Mouse (Mus musculus): Measurements from ENCODE around the gene Scgb2b26. TPM values are rescaled to one million over a fixed set of nuclear protein-coding genes. Genes with fewer than 3 reads are reported as not detected.
"Not testable (repeated sequence)": the region's sequence is repeated elsewhere in the genome, so short reads cannot be mapped to it uniquely, and the experiment has no call there.

Scgb2b26 gene
- not detected in 2 replicates for total RNA-seq (2014; rRNA removed)
- polyA plus RNA-seq (2015; fragmentation: Nextera tagmentation; extraction: Ambion mirVana) = not detected in 2 replicates

DNA sequence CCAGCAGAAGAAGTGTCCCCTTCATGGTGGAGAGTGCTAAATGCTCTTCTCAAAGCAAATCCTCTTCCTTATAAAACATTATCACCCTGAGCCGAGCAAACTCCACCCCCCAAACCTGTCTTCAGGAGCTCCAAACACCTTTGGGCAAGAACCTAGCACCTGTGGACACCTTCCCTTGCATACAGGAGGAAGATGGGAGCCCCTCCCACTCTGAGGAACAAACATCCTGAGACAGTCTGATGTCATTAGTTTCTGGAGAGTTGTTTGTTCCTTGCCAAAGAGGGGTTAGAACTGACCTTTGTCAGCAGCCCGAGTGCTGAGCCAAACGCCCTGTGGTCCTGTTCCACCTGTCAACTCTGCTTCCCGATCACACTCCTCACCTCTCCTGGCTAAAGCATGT is at the start of gene Scgb2b26:
Scgb2b26 (minus strand) TSS at position 101 of the 400 bp plus-strand sequence.
- Histone ChIP-seq H3K27me3 (ENCODE audit: insufficient read depth, low read length) (no peaks in the 10 kb centered on the region), H3K4me2 (ENCODE audit: low read depth) (no peak within 1 kb of the TSS), H3K9me3 (ENCODE audit: low read length) (peaks cover 5% of the 10 kb centered on the region; the same call in 1 of the 2 replicates), H3K27ac (ENCODE audit: low read depth, low read length) (no peak within 1 kb of the TSS), H3K4me1 (ENCODE audit: insufficient read depth) (no peaks in the 10 kb centered on the region), H3K36me3 (ENCODE audit: insufficient read depth) (no peaks in the 10 kb centered on the region), H3K4me3 (ENCODE audit: low read depth, low read length) (no peak within 1 kb of the TSS), H3K9ac (no peak within 1 kb of the TSS)
- ATAC-seq = no peak
- no peak for DNase-seq
- 86% methylated on average over 4 of the region's 4 CpGs for WGBS
- TF ChIP-seq CTCF (IDR thresholded peaks at IDR 0.05; ENCODE audit: low read depth) = no peak

DNA sequence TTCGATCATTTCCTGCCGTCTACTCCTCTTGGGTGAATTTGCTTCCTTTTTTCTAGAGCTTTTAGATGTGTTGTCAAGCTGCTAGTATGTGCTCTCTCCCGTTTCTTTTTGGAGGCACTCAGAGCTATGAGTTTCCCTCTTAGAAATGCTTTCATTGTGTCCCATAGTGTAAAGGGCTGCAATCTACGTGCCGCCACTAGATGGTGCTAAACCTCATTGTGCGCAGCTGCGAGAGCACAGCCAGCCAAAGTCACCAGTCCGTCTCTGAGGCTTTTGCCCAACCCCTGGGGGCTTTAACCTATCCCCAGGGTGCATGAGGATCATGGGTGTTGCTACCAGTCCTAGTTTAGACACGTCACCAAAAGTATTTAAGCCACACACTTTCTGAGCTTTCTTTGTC is 37.4 kb upstream of the Scgb2b26 start:
- not testable (repeated sequence) for H3K4me3 ChIP-seq (ENCODE audit: low read depth, low read length); H3K9ac ChIP-seq; H3K27me3 ChIP-seq (ENCODE audit: insufficient read depth, low read length); DNase-seq; H3K36me3 ChIP-seq (ENCODE audit: insufficient read depth); H3K4me1 ChIP-seq (ENCODE audit: insufficient read depth); H3K27ac ChIP-seq (ENCODE audit: low read depth, low read length); H3K9me3 ChIP-seq (ENCODE audit: low read length); H3K4me2 ChIP-seq (ENCODE audit: low read depth); ATAC-seq
- TF ChIP-seq CTCF (IDR thresholded peaks at IDR 0.05; ENCODE audit: low read depth) = peak; percentile 21
- WGBS = 26% methylated on average over 8 of the region's 9 CpGs

DNA sequence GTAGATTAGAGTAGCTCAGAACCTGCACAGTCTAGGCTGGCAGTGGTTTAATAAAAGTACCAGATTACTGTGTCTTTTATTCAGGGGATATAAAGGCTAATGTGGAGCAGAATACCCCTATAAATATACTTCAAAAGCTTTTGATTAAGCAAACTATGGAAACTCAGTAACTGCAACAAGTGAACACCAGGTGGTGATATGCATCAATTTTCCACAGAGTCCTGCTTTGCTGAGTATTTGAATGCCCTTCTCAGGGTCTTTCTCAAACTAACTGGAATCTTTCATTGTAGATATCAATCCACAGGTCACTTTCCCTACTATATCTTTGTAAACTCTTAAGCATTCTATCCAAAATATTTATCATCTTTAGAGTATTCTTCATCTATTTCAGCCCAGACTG is 41.9 kb downstream of the Scgb2b26 start:
- H3K27me3 ChIP-seq (ENCODE audit: insufficient read depth, low read length) = no peaks in the 10 kb centered on the region
- no peak for TF ChIP-seq CTCF (IDR thresholded peaks at IDR 0.05; ENCODE audit: low read depth)
- no peaks in the 10 kb centered on the region for H3K36me3 ChIP-seq (ENCODE audit: insufficient read depth)
- H3K9ac ChIP-seq = no peak overlapping the region
- DNase-seq (no peak), ATAC-seq (no peak)
- 0 out of 2 replicates have a peak, but pooled peaks cover 6% of the 10 kb centered on the region for H3K9me3 ChIP-seq (ENCODE audit: low read length)
- no peak overlapping the region for H3K4me2 ChIP-seq (ENCODE audit: low read depth)
- no peak overlapping the region for H3K27ac ChIP-seq (ENCODE audit: low read depth, low read length)
- H3K4me3 ChIP-seq (ENCODE audit: low read depth, low read length) = no peak overlapping the region
- no peaks in the 10 kb centered on the region for H3K4me1 ChIP-seq (ENCODE audit: insufficient read depth)

DNA sequence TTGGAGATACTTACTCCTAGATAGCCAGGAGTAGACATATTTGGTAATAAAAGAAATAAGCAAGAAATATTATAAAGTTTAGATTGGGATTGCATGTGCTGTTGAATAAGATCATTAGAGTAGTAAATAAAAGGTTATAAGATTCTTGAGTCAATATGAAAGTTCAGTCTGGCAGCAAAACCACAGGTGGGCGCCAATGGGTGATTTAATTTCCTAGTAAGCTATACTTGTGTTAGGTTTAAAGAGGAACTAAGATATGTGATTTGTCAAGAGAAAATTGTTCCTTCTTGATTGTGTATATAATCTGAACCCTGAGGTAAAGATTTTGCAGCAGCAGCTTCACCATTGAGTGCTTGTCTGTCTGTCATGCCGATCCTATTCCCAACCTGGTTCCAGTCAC is 44.0 kb downstream of the Scgb2b26 start:
- ATAC-seq (no peak), DNase-seq (no peak)
- Histone ChIP-seq H3K4me1 (ENCODE audit: insufficient read depth) (no peaks in the 10 kb centered on the region), H3K27ac (ENCODE audit: low read depth, low read length) (no peak overlapping the region), H3K4me3 (ENCODE audit: low read depth, low read length) (no peak overlapping the region), H3K27me3 (ENCODE audit: insufficient read depth, low read length) (no peaks in the 10 kb centered on the region), H3K36me3 (ENCODE audit: insufficient read depth) (no peaks in the 10 kb centered on the region), H3K4me2 (ENCODE audit: low read depth) (no peak overlapping the region), H3K9me3 (ENCODE audit: low read length) (peaks cover 18% of the 10 kb centered on the region), H3K9ac (no peak overlapping the region)
- 88% methylated on average over 2 of the region's 2 CpGs for WGBS
- TF ChIP-seq CTCF (IDR thresholded peaks at IDR 0.05; ENCODE audit: low read depth) = no peak

DNA sequence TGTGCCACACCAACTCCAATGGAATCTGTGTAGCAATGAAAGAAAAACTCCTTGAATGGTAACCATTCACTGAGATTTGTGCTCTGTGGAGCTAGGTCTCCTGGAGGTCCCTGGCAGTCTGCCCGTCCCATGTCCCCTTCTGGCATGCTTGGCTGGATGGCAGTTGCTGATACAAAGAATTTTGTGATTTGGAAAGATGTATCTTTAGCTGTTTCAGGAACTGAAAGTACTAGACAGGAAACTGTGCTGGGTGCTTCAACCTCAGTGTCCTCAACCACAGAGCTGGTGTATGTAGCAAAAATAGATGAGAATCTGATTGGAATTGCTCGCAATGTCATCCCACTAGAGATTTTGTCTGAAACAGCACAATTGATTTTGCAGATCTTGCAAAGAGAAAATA is 44.8 kb downstream of the Scgb2b26 start:
- 68% methylated on average over 2 of the region's 2 CpGs for WGBS

More for the DNA sequence above, 44.8 kb downstream of the Scgb2b26 start:
- DNase-seq (no peak), ATAC-seq (no peak)
- Histone ChIP-seq H3K4me3 (ENCODE audit: low read depth, low read length) (no peak overlapping the region), H3K9ac (no peak overlapping the region), H3K36me3 (ENCODE audit: insufficient read depth) (no peaks in the 10 kb centered on the region), H3K27ac (ENCODE audit: low read depth, low read length) (no peak overlapping the region), H3K4me2 (ENCODE audit: low read depth) (no peak overlapping the region), H3K4me1 (ENCODE audit: insufficient read depth) (no peaks in the 10 kb centered on the region), H3K27me3 (ENCODE audit: insufficient read depth, low read length) (no peaks in the 10 kb centered on the region), H3K9me3 (ENCODE audit: low read length) (peaks cover 18% of the 10 kb centered on the region)
- TF ChIP-seq CTCF (IDR thresholded peaks at IDR 0.05; ENCODE audit: low read depth) = no peak

Other genes with a start within 250 kb of the Scgb2b26 start
- not detected in 2 replicates for gene Scgb2b24, start 205.7 kb downstream of the Scgb2b26 start, total RNA-seq (2014; rRNA removed)
- not detected in 2 replicates for gene Scgb2b24, start 205.7 kb downstream of the Scgb2b26 start, polyA plus RNA-seq (2015; fragmentation: Nextera tagmentation; extraction: Ambion mirVana)
- not detected in 2 replicates for gene Scgb1b24, start 201.2 kb downstream of the Scgb2b26 start, total RNA-seq (2014; rRNA removed)
- not detected in 2 replicates for gene Scgb1b24, start 201.2 kb downstream of the Scgb2b26 start, polyA plus RNA-seq (2015; fragmentation: Nextera tagmentation; extraction: Ambion mirVana)
- not detected in 2 replicates for gene Scgb2b27, start 68.9 kb upstream of the Scgb2b26 start, total RNA-seq (2014; rRNA removed)
- not detected in 2 replicates for gene Scgb2b27, start 68.9 kb upstream of the Scgb2b26 start, polyA plus RNA-seq (2015; fragmentation: Nextera tagmentation; extraction: Ambion mirVana)
- not detected in 2 replicates for gene Scgb1b27, start 76.4 kb upstream of the Scgb2b26 start, total RNA-seq (2014; rRNA removed)
- gene Scgb1b27, start 76.4 kb upstream of the Scgb2b26 start, polyA plus RNA-seq (2015; fragmentation: Nextera tagmentation; extraction: Ambion mirVana) = not detected in 2 replicates
- not detected in 2 replicates for gene Scgb1b30, start 150.4 kb upstream of the Scgb2b26 start, total RNA-seq (2014; rRNA removed)
- gene Scgb1b30, start 150.4 kb upstream of the Scgb2b26 start, polyA plus RNA-seq (2015; fragmentation: Nextera tagmentation; extraction: Ambion mirVana) = not detected in 2 replicates
- gene Wtip, start 188.2 kb upstream of the Scgb2b26 start, total RNA-seq (2014; rRNA removed) = 36.8 and 42.1 TPM in 2 replicates
- 2.6 and 3.4 TPM in 2 replicates for gene Wtip, start 188.2 kb upstream of the Scgb2b26 start, polyA plus RNA-seq (2015; fragmentation: Nextera tagmentation; extraction: Ambion mirVana)
- gene Uba2, start 224.6 kb upstream of the Scgb2b26 start, total RNA-seq (2014; rRNA removed) = 179 and 196 TPM in 2 replicates
- gene Uba2, start 224.6 kb upstream of the Scgb2b26 start, polyA plus RNA-seq (2015; fragmentation: Nextera tagmentation; extraction: Ambion mirVana) = 109 and 123 TPM in 2 replicates